Mouse (Mus musculus) heart, postnatal 36 days (tissue): Measurements from ENCODE around the gene Tex21. TPM values are rescaled to one million over a fixed set of nuclear protein-coding genes. Genes with fewer than 3 reads are reported as not detected.
A peak's percentile ranks its signal among the peaks of the same experiment; 100 is the strongest.
"Not testable (repeated sequence)": the region's sequence is repeated elsewhere in the genome, so short reads cannot be mapped to it uniquely, and the experiment has no call there.

Experiments
- DNase-seq, 2 experiments: peaks; one replicate each; pipeline ENCODE4 v3.0.0; 2021 to 2022
- intact Hi-C: fragments of 180-260 bp; cut with DNase I; formaldehyde crosslinking; loops from one replicate; pipeline ENCODE4 v1.15.1; 2025
- total RNA-seq, 2 experiments: library from RNA; stranded (reverse); gene quantifications; 2 replicates each; pipeline ENCODE4 v1.2.3; 2021

Tex21 gene
- total RNA-seq, 2 experiments from 2014 or later, result not detected

DNA sequence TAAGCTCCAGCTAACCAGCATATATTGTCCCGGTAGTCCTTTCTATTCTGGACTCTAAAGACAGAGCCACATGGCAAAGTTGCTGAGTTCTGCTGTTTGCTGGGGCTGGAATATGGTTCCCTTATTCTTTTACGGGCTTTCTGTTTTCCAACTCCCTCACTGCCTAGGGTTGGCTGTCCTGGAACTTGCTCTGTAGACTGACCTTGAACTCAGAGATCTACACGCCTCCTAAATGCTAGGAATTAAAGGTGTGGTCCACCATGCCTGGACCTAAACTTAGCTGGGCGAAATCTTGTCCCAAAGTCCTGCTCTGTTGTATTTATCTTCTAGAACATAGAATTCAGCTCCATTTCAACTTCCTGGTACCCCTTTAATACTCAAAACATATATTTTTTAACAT, 15.0 kb upstream of the Tex21 start:
- intact Hi-C loops, result loop anchor here (5.0 kb wide), 1 partner anchor 336 kb away; no protein-coding TSS in a partner anchor
- no peak for DNase-seq

DNA sequence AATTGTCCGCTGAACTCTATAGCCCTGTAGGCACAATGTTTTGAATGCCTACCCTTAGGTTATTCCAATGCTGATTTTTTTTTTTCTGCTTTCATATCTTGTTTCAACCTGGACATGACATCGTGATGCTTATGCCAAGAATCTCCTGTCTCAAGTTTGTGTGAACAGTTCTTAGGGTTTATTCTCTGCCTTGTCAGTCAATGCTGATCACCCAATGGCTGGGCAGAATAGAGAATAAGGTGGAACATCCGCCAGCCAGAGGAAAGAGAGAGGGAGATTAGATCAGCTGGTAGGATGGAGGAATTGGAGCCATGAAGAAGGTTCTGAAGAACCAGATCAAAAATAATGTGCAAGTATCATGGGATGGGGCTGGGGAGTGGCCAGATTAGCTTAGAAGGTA, 14.1 kb upstream of the Tex21 start:
- intact Hi-C loops, result loop anchor here (5.0 kb wide), 1 partner anchor 337 kb away; no protein-coding TSS in a partner anchor
- DNase-seq, result no peak

- intact Hi-C loops, result no loop called here
- no peak for DNase-seq
Observed at GRCm38 (mm10) chr12:76256114-76256843, 9.7 kb upstream of the Tex21 start.

- no peak for DNase-seq
- intact Hi-C loops, result no loop called here
Observed at GRCm38 (mm10) chr12:76255499-76255875, 8.9 kb upstream of the Tex21 start.

GRCm38 (mm10) chr12:76254725-76255498, 8.4 kb upstream of the Tex21 start, which contains the start of gene Mthfd1:
Gene Mthfd1, plus strand, starts transcription at chr12:76255298.
- peak; percentile 88 to 90 for DNase-seq
- intact Hi-C loops, result no loop called here

GRCm38 (mm10) chr12:76253991-76254390, 7.4 kb upstream of the Tex21 start:
- DNase-seq, result no peak
- intact Hi-C loops, result no loop called here

GRCm38 (mm10) chr12:76253591-76253990, 7.0 kb upstream of the Tex21 start:
- intact Hi-C loops, result no loop called here
- no peak for DNase-seq

DNA sequence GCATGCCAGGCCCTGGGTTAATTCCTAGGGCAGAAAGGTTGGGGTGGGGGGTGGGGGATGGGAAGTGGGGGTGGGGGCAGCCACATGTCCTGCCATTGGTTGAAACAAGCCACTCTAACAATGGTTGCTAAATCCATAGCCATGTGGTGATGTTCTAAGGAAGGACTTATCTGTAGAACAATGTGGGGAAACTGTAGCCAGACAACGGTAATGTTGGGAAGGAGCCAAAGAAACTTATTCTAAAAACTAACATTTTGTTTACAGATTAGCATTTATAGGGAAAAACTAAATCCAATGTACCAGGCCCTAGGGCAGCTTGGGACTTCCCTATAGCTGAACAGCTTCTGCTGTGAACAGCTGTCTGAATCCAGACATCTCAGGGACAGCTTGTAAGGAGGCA, 6.5 kb upstream of the Tex21 start:
- intact Hi-C loops, result no loop called here
- no peak for DNase-seq

GRCm38 (mm10) chr12:76244981-76245380, 1.6 kb downstream of the Tex21 start:
- intact Hi-C loops, result no loop called here
- DNase-seq, result no peak

GRCm38 (mm10) chr12:76241833-76242232, 4.7 kb downstream of the Tex21 start:
- DNase-seq, result no peak
- intact Hi-C loops, result no loop called here

DNA sequence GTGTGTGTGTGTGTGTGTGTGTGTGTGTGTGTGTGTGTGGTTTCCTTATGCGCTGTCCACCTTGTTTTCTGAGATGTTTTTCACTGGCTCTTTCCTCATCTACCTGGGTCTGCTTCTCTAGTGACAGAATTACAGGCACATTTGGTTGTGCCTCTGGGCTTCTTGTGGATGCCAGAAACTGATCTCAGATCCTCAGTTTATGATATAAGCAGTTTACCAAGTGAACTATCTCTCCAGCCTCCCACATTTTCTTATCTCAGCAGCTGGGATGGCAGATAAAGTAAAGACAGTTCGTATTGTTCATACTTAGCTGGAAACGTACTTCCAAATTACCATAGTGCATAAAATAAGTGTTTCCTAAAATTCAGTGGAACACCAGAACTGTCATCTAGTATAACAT, 5.5 kb downstream of the Tex21 start:
- intact Hi-C loops, result no loop called here

GRCm38 (mm10) chr12:76240670-76241069, 5.9 kb downstream of the Tex21 start:
- intact Hi-C loops, result no loop called here
- no peak for DNase-seq

More for the DNA sequence above, 5.5 kb downstream of the Tex21 start:
- no peak for DNase-seq

DNA sequence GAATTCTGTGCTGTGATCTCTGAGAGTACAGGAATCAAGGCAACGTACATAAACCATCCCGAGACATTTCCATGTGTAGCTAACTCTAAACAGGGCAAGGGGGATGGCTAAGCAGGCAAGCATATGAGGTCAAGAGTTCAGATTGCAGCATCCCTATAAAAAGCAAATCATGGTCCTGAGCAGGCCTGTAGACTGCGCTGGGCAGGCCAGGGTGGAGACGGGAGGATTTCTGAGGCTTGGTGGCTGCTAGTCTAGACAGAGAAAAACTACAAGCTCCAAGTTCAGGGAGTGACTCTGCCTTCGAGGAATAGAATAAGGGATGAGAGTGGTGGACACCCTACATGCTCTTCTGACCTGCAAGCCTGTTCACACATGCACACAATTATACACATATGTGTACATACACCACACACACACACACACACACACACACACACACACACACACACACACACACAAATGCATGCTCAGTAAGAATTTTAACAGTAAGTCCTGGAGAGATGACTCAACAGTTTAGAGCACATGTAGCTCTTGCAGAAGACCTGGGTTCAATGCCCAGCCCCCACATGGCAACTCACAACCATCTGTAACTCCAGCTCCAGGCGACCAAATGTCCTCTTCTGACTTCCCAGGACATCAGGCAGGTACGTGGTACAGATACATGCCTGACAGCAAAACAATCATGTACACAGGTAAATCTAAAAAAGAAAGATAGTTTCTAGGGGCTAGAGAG, 6.5 kb downstream of the Tex21 start:
- intact Hi-C loops, result no loop called here
- no peak for DNase-seq

DNA sequence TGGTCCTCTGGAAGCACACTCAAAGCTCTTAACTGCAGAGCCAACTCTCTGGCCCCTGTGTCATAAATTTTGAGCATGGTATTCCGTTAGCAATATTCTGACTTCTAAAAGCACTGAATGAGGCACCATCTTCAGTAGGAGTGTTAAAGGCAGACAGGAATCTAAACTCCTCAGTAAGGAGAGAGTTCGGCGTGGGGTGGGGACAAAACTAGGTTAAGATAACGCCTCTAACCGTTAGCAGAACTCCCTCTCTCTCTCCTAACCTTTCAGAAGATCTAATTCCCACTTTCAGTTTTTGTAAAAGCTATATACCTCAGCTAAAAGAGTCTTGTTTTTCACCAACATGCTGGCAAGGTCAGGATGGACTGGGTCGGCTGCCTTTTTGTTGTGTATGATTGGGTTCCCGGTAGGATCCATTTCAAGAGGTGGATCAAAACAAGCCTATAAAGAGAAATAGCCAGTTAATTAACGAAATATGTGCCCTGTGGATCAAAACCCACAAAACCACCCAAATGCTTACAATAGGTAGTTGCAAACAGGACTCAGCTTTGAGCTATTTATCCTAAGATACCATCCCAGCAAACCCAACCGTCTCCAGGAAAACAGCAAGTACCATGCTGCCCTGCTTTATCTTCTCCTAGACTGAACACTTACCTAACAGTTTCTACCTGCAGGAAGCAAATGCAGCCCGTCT, 7.3 kb downstream of the Tex21 start:
- no peak for DNase-seq
- intact Hi-C loops, result no loop called here

DNA sequence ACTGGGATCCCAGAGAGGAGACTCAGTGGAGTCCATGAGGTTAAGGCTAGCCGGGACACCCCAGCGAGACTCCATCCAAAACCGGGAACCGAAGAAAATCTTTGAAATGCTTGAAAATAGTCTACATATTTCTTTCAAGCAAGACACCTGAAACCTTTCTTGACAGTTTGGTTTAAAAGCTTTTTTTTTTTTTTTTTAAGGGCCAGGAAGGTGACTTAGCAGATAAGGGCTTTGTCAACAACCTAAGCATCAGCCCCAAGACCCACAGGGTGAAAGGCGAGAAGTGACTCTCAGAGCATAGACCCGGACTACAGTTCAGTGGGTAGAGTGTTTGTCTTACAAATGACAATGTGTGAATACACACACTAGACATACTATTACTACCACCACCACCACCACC, 11.3 kb downstream of the Tex21 start:
- intact Hi-C loops, result no loop called here

GRCm38 (mm10) chr12:76230644-76231043, 15.9 kb downstream of the Tex21 start:
- intact Hi-C loops, result no loop called here

More for the DNA sequence above, 11.3 kb downstream of the Tex21 start:
- DNase-seq, result no peak

DNA sequence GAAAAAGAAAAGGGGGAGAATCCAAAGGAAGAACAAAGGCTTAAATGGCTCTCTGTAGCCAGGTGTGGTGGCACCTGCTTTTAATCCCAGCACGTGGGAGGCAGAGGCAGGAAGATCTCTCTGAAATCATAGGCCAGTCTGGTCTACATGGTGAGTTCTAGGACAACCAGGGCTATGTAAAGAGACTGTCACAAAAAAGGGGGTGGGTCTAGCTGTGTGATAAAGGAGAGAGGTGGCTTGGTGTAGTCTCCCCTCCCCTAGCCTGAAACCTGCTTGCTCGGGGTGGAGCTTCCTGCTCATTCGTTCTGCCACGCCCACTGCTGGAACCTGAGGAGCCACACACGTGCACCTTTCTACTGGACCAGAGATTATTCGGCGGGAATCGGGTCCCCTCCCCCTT, 24.4 kb downstream of the Tex21 start:
- intact Hi-C loops, DNase-seq: not testable (repeated sequence)

More at GRCm38 (mm10) chr12:76230644-76231043, 15.9 kb downstream of the Tex21 start:
- DNase-seq, result no peak

- DNase-seq, result no peak
- intact Hi-C loops, result no loop called here
Observed at GRCm38 (mm10) chr12:76216716-76217115, 29.8 kb downstream of the Tex21 start.

DNA sequence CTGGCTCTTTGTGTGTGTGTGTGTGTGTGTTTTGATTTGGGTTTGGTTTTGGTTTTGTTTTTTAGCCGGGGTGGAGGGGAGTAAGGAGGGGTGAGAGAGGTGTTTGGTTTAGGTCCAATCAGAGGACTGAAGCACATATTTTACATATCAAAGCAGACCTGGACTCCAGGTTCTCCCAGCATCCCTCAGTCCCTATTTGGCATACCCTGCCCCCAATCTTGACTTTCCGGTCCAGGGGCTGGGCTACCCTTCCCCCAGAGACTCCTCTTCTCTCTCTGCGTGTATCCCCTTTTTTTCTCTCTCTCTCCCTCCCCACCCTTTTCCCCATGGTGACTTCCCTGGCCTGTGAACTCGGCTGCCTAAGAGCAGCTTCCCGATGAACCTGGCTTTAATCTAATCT, 31.4 kb downstream of the Tex21 start:
- no peak for DNase-seq
- intact Hi-C loops, result no loop called here

- no peak for DNase-seq
- intact Hi-C loops, result no loop called here
Observed at GRCm38 (mm10) chr12:76209429-76209974, 37.0 kb downstream of the Tex21 start.
